Mouse (Mus musculus) ES-CJ7 (cell line): ENCODE data around the gene Med11.
"Not testable (repeated sequence)": the region's sequence is repeated elsewhere in the genome, so short reads cannot be mapped to it uniquely, and the experiment has no call there.

Experiments used
- DNase-seq: peaks from one replicate; pipeline ENCODE4 v3.0.0; 2011; ENCODE audit warnings: low read depth, low spot score

Gene Med11

DNA sequence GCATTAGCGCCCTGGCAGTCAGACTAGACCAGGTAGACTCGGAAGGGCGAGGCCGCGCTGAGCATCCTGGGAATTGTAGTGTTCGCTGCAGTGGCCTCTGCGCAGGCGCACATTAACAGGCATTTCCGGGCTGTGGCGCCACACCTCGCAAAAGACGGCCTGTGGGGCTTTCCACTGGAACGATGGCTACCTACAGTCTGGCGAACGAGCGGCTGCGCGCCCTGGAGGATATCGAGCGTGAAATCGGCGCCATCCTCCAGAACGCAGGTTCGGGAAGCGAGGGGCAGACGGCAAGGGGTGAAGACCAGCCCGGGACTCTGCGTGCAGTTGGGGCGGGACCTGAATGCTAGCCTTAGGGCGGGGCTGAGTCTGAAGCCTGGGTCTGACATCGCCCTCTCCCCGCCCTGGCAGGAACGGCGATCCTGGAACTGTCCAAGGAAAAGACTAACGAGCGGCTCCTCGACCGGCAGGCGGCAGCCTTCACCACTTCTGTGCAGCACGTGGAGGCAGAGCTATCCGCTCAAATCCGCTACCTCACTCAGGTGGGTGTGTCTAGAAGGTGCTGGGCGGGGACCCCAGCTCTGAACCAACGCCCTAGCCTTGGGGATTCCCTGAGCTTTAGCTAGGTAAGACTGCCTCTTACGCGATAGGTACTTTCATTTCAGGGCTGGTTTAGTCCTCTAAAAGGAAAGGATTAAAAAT lies at the start of gene Med11:
Med11 (plus strand) TSS at position 123 of the 702 bp plus-strand sequence.
- DNase-seq = peak; percentile 99

DNA sequence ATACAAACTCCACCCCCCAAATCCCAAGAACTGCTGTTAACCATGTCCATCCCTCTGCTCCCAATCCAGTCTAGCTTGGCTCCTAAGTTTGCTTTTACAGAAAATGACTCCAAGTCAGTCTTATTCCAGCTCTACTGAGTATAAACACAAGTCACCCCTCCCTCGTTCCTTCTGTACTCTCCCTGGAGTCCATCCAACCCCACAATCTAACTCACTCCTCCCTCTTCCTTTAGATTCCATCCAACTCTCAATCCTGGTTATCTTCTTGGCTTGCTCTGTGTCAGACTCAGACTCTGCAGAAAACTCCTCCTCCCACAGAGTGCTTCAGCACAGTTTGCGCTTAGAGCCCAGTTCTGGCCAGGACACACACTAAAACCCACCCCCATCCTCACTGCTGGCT lies 48.1 kb upstream of the Med11 start:
- DNase-seq = no peak

DNA sequence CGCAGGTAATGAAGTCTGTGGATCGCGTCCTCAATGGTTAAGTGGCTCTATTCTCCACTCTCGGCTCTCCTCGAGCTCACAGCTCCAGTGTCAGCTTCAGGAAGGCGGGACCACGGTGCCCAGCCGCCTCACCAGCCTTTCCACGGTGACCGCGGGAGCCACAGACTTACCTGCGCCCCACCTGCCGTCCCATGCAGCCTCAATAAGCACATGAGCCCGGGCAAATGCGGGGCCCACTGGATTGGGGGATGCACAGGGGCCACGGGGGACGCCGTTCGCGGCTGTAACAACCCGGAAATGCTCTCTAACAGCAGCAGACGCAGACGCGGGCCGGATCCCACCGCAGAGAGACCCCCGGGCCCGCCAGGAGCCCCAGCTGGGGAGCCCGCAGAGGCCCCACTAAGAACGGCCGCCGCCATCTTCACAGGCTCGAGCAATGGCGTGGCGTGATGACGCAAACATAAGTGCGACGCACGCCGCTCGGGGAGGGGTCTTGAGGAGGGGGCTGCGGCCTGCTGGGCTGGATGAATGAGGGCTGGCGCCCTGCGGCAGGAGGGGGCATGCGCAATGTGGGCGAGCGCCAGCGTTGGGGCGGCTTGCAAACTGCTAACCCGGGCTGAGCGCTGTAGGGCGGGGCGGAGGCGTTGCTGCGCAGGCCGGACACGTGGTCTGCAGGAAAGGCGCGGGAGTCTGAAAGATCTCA lies 42.0 kb upstream of the Med11 start, which contains the start of gene Pelp1:
Pelp1 (minus strand) TSS at position 438 of the 703 bp plus-strand sequence.
- DNase-seq = peak; percentile 99

DNA sequence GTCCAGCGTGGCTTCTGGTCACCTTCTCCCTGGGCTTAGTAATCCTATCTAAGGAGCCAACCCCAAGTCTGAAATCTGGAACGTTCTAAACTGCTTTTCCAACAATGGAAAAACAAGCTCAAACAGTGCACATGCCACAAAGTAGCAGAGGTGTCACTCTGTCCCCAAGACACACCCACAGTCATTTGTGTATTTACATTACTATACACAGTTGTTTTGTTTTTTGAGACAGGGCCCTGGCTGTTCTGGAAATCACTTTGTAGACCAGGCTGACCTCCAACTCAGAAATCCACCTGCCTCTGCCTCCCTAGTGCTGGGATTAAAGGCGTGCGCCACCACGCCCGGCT lies 41.4 kb upstream of the Med11 start:
- no peak for DNase-seq

DNA sequence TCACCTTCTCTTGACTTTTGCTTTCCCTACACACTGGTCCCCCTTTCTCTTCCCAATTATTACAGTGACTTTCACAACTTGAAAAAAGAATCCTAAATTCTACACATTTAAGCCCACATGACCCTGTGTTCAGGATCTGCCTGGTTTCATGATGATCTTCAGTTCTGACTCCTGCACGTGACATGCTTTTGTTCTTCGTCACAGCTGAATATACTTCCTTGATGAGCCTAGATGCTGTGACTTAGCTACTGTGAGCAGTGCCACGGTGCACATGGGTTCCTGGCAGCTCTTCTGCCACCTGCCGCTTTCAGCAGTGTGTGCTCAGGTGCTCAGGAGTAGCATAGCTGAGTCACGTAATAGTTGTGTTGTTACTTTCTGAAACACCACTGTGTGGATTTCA lies 39.1 kb upstream of the Med11 start:
- DNase-seq = no peak

DNA sequence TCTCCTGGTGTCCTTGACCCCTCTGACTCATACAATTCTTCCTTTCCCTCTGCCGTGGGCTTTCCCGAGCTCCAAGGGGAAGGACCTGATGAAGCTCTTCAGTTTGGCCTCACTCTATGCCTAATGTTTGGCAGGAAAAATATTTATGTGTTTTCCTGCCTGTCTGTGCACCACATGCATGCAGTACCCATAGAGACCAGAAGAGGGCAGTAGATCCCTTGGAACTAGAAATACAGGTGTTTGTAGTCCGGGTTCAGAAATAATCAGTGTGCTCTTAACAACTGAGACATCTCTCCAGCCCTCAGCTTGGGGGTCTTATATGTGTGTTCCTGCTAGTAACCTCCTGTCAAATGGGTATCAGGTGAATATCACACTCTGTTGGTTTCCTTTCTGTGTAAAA lies 37.8 kb upstream of the Med11 start:
- DNase-seq = peak; percentile 89

DNA sequence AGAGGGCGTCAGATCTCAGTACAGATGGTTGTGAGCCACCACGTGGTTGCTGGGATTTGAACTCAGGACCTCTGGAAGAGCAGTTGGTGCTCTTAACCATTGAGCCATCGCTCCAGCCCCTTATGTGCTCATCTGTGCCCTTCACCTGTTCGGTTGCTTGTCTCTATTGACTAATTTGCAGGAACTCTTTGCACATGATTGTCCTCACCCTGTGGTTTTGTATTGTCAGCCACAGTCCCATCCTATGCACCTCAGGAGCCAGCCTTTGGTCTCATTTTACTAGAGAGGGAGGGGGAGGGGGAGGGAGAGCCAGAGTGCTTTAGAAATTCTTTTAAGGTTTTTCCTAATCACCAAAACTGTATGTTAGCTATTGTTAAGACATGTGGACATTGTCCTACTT lies 33.5 kb upstream of the Med11 start:
- DNase-seq = no peak

DNA sequence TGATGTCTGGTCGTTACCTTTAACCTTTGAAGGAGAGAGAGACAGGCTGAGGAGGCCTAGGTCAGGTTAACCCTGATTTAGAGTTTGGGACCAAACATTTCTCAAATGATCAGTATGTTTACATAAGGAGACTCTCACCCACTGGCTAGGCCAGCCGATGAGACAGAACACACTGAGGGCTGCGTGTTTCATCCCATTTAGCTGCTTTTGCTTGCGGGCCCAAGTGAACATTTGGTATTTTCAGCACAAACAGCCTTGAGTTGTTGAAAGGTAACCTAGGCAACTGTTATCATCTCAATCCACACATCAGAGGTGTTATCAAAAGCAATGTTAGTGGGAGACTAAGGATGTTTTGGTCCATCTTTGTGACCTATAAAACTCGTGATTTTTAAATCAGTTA lies 32.2 kb upstream of the Med11 start:
- no peak for DNase-seq

DNA sequence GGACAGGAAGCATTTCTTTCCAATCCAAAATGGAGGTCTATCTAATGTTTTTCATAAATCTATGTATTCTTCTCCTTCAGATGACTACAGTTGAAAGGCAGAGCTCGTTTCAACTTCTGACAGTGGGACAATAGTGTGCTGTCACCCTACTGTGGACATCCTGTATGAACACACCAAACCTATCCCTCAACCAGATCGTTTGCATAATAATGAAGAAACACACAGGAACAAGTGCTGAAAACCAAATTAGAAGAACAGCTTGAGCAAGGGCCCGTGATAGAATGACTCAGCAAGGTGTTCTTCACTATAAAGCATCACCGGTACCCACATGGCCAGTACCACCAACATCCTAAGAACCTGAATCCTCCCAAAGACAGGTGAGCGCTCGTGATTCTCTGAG lies 25.1 kb upstream of the Med11 start:
- DNase-seq = not testable (repeated sequence)

DNA sequence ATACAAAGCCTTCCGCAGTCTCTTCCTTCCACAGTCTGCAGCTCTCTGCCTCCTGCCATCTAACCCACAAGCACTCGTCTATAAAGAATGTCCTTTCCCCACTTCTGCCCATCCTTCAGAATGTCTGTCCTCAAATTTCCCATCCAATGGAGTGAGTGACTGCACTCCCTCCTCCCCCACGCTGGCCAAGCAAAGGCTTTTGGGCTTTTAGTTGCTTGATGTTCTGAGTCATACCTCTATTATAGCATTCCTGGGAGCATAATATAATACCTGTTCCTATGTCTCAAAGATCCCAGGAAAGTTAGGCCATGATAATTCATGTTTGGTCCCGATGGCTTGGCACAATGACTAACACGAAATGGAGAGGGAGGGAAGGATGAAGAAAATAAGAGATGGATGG lies 20.1 kb upstream of the Med11 start:
- DNase-seq = no peak

DNA sequence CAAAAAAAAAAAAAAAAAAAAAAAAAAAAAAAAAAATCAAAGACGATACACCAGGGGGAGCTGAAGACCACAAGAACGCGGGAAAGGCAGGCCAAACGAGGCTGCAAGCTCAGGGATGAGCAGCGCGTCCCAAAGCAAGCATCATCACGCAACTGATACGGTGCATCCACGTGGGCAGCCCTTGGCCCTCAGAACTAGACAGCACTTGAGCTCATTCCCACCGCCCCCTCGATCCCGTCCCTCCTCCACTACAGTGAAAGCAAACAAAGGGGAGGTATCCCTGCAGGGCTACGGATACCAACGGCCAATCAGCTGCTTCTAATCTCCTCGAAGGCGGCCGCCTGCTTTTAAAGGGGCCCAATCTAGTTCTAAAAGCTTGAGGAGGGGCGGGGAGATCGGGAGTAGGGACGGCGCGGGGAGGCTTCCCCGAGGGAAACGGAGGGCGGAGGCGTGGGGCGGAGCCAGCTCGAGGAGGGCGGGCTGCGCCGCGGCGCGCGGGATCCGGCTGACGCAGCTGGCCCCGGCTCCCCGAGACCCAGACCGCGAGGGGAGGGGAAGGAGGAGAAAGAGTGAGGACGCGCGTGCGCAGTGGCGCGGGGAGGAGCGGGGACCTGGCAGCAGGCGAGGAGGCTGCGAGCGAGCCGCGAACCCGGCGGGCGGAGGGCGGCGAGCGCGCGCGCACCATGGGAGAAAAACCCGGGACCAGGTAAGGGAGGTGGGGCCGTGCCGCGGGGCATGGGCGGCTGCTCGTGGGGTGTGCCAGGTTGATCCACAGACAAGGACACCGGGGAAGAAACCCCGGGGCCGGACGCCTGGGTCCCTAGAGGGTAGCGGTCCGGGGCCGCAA lies 19.4 kb upstream of the Med11 start, which contains the start of gene Arrb2:
Arrb2 (plus strand) TSS at position 588 of the 847 bp plus-strand sequence.
- DNase-seq = peak; percentile 99

DNA sequence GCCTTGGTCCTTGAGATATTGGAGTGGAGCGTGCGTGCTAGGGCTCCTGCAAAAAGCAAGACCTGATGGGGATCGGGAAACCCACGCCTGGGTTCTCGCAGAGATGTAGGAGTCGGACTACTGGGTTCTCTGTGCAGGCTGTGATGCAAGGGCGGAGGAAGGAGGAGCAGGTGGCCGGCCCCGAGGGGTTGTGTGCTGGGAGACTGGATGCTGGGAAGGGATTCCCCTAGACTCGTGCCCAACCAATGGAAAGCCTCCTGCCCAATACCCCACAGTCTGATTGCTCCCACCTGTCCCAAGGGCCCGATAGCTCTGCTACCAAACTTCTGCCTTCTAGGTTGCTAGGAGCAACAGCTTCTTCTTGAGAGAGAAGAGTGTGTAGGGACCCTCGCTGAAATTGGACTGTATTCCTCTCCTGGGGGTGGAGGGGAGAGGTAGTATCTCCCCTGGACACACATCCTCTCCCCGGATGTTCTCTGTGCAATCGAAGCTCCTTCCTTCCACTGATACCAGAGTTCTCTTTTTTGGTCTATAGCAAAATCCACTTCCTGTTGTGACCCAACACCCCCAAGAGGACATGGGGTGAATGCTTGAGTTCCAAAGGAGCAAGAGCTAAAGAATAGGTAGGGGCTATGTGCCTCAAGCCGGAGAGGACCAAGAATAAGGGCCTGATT lies 18.7 kb upstream of the Med11 start:
- peak; percentile 39 for DNase-seq

DNA sequence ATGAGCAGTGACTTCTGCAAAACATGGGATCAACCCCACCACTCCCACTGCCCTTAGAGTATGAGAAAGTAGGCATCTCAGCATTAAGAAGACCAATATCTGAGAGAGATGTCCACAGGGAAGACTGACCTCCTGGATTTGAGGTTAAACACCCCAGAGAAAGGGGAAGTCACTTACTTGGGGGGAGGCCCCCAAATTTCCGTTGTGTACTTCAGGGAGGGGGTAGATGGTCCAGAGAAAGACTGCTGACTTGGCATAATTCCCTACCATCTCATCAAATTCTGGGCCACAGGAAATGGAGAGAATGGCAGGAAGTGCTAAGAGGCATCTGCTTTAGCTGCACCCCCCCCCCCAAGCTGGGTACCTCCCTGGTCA lies 18.2 kb upstream of the Med11 start:
- DNase-seq = no peak

DNA sequence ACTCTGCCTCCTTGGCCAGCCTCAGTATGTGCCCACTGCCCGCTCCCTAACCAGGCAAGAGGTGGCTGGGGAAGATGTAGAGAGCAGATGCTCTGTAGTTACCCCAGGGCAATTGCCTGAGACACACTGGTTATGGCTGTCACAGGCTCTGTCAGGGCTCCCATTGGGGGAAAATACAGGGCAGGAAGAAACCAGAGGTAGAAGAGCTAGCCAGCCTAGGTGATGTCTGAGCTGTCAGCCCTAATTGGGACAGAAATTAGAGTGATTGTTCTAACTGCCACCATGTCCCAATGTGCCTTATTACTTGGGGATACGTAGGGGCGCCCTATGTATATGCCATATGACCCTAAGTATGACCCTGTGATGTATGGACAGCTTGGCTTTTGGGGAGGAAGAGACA lies 17.8 kb upstream of the Med11 start:
- DNase-seq = no peak

DNA sequence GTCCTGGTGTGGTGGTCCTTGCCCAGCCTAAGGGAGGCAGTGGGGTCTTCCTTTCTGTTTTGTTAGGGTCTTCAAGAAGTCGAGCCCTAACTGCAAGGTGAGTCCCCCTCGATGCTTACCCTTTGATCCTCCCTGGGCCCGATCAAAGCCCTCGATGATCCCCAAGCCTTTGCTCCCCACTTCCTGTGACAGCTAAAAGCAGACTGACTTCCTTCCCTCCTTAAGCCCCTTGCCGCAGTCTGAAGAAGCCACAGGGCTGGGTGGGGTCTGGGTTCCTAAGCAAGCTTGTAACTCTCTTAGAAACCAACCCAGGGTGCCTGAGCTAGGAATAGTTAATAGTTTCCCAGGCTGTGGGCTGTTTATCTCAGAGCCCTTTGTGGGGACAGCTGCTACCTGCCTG lies 16.2 kb upstream of the Med11 start:
- DNase-seq = no peak

DNA sequence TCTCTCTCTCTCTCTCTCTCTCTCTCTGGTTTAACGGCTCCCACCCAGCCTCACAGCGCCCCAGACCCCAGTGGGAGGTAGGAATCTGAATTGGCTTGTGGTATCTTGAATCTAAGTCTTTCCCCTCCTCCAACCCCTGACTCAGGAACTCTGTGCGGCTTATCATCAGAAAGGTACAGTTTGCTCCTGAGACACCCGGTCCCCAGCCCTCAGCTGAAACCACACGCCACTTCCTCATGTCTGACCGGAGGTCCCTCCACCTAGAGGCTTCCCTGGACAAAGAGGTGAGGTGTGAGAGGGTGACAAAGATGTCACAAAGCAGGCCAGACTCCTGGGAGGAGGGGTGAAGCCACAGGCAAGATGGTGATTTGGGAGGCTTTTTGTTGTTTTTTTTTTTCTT lies 14.3 kb upstream of the Med11 start:
- DNase-seq = no peak

DNA sequence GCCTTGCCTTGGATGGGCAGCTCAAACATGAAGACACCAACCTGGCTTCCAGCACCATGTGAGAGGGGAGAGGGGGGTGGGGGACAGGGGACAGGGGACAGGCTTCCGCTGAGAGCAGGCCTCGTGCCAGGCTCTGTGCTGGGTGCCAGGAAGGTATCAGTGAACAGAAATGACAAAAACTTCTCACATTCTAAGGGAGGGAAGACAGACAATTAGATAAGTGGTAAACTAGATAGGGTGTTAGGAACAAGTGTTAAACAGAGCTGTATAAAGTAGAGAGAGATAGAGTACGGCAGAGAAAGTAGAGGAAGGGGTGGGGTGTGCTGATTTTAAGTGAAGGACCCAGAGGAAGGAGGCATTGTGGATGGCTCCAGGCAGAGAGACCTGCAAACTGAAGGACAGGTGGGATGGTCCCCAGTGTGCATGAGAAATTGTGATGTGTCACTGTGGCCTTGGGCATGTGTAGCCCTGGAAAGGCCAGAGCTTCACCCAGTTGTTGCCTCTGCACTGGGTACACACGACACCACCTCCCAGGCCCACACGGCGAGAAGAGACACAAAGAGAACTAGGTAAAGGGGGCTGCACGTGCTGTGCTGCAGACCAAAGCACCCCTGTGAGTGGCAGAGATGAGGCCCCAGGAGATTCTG lies 12.9 kb upstream of the Med11 start:
- no peak for DNase-seq

DNA sequence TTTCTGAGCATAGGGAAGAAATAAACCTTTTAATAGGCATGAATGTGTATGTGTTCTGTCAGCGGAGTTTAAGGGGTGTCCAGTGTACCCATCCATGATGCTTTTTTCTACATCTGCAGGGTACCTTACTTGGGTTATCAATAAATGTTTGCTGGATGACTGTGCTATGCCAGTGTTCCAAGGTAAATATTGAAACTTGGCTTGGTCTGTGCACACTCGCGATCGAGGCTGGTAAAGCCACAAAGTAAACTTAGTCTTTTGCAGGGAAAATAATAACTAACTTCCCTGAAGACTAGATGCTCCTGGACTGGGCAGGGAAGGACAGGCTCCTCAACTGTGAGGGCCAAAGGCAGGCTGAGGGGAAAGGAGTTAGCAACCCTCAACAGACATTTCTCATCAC lies 11.1 kb upstream of the Med11 start:
- no peak for DNase-seq

DNA sequence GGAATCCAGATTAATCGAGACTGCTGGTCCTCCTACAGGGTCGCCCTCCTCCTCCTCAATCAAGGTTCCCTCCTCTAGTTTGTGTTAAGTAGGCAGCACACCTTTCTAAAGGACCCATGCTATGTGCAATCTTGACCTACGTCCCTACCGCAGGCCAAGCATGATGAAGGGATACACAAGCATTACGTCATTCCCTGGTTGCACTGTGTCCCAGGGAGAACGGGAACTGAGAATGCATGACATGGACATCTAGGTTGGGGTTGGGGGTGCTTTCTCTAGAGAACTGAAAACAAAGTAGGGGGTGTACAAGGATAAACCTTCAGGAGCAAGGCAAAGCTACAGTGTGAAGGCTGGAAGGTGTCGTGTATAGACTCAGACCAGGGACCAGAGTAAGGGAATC lies 9.8 kb upstream of the Med11 start:
- no peak for DNase-seq

DNA sequence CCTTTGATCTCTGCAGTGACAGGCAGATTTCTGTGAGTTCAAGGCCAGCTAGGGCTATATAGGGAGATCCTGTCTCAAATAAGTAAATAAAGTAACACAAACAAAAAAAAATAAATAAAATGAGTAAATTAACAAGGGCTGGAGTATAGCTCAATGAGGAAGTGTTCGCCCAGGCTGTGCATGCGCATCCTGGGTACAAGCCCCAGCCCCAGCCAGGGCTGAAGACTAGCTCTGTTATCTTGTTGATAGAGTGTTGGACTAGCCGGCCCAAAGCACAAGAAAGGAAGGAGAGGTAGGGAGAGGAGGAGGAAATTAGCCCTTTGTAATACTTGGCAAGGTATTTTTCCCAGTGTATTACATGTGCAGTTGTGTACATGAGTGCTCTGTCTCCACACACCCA lies 7.8 kb upstream of the Med11 start:
- no peak for DNase-seq

DNA sequence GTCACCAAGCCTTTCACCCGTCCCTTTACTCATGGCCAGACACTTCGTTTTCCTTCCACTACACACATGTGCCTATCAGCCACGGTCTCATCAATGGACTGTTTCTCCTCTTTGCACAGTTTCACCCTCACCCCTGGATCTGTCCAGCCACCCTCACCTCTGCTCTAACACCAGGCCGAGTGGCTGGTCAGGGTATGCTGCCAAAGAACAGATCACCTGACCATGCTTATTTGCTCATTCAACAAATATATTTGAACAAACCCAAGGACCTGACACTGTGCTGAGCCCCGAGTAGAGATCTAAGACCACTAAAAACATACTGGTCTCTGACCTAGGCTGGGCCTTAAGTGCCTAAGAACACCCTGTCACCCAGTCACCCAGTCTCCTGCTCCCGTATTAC lies 7.1 kb upstream of the Med11 start:
- DNase-seq = no peak
